Mouse (Mus musculus) embryo, embryonic 10.5 days (tissue): Measurements from ENCODE around the gene Synpo2l.
"Not testable (repeated sequence)": the region's sequence is repeated elsewhere in the genome, so short reads cannot be mapped to it uniquely, and the experiment has no call there.

Experiments
- DNase-seq: peaks from one replicate; pipeline ENCODE4 v3.0.0-alpha.2; 2015; ENCODE audit warnings: low spot score

Synpo2l gene

GRCm38 (mm10) chr14:20668154-20668810 is at the start of gene Synpo2l:
Synpo2l (minus strand) TSS chr14:20668354.
- DNase-seq: no peak

GRCm38 (mm10) chr14:20713832-20714231 is 45.7 kb upstream of the Synpo2l start:
- DNase-seq: no peak

GRCm38 (mm10) chr14:20708239-20708638 is 40.1 kb upstream of the Synpo2l start:
- DNase-seq: no peak

GRCm38 (mm10) chr14:20707201-20708190 is 39.3 kb upstream of the Synpo2l start, which contains the start of gene Zswim8:
Zswim8 (plus strand) TSS chr14:20707552.
- peak; percentile 95 for DNase-seq

- not testable (repeated sequence) for DNase-seq
Observed at GRCm38 (mm10) chr14:20703461-20703860, 35.3 kb upstream of the Synpo2l start.

GRCm38 (mm10) chr14:20702741-20703381 is 34.7 kb upstream of the Synpo2l start, which contains the start of gene Chchd1:
Chchd1 (plus strand) TSS chr14:20703006.
- DNase-seq: peak; percentile 94

GRCm38 (mm10) chr14:20702096-20702740 is 34.1 kb upstream of the Synpo2l start:
- peak; percentile 13 for DNase-seq

- no peak for DNase-seq
Observed at GRCm38 (mm10) chr14:20701554-20701953, 33.4 kb upstream of the Synpo2l start.

- no peak for DNase-seq
Observed at GRCm38 (mm10) chr14:20700362-20700761, 32.2 kb upstream of the Synpo2l start.

GRCm38 (mm10) chr14:20698515-20698914 is 30.4 kb upstream of the Synpo2l start:
- no peak for DNase-seq

- peak; percentile 69 for DNase-seq
Observed at GRCm38 (mm10) chr14:20696986-20697385, 28.8 kb upstream of the Synpo2l start.

- peak; percentile 12 for DNase-seq
Observed at GRCm38 (mm10) chr14:20695761-20696520, 27.8 kb upstream of the Synpo2l start.

GRCm38 (mm10) chr14:20694884-20695760 is 27.0 kb upstream of the Synpo2l start, which contains the start of gene Fut11:
Fut11 (plus strand) TSS chr14:20694968.
- peak; percentile 92 for DNase-seq

- DNase-seq: no peak
Observed at GRCm38 (mm10) chr14:20694185-20694883, 26.2 kb upstream of the Synpo2l start.

- no peak for DNase-seq
Observed at GRCm38 (mm10) chr14:20693589-20694101, 25.5 kb upstream of the Synpo2l start.

GRCm38 (mm10) chr14:20691772-20692171 is 23.6 kb upstream of the Synpo2l start:
- DNase-seq: no peak

GRCm38 (mm10) chr14:20689009-20689408 is 20.9 kb upstream of the Synpo2l start:
- DNase-seq: no peak

- no peak for DNase-seq
Observed at GRCm38 (mm10) chr14:20686576-20686975, 18.4 kb upstream of the Synpo2l start.

GRCm38 (mm10) chr14:20682498-20682897 is 14.3 kb upstream of the Synpo2l start:
- no peak for DNase-seq
